Mouse (Mus musculus) E14TG2a.4 (cell line): ENCODE results near the gene Klk1b5.

Experiments
- CTCF ChIP-seq: conservative IDR thresholded peaks from 2 replicates; pipeline ENCODE4 v1.5.1; 2014; ENCODE audit warnings: low read length
- NANOG ChIP-seq: IDR thresholded peaks from 2 replicates; pipeline ENCODE4 v1.6.1; 2014; ENCODE audit warnings: borderline replicate concordance, low read length, mixed read lengths
- POU5F1 ChIP-seq: IDR thresholded peaks from 2 replicates; pipeline ENCODE4 v1.6.1; 2014; ENCODE audit warnings: low read length, borderline replicate concordance

DNA sequence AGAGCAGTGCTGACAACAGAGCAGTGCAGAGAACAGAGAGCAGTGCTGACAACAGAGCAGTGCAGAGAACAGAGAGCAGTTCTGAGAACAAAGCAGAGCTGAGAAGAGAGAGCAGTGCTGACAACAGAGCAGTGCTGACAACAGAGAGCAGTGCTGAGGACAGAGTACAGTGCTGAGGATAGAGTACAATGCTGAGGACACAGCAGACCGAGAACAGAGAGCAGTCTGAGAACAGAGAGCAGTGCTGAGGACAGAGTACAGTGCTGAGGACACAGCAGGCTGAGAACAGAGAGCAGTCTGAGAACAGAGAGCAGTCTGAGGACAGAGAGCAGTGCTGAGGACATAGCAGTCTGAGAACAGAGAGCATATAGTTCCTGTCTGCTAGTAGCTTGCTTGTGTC, 25.0 kb downstream of the Klk1b5 start:
- TF ChIP-seq CTCF = no peak
- no peak for TF ChIP-seq POU5F1
- TF ChIP-seq NANOG = no peak
